Mouse (Mus musculus) MEL (cell line): ENCODE measurements around the gene Spata31d1d.

Experiments
- CTCF ChIP-seq, 3 experiments: IDR thresholded peaks in 2 of 3; conservative IDR thresholded peaks in 1 of 3; 2 replicates each; pipeline ENCODE4 v1.5.1; 2011 to 2012; ENCODE audit warnings: low read length in 3 of 3, low read depth in 2 of 3, mild to moderate bottlenecking in 2 of 3, improper control_type of control experiment in 1 of 3, inconsistent platforms in 1 of 3, mixed read lengths in 1 of 3, moderate library complexity in 1 of 3; ENCODE audit not compliant: control insufficient read depth in 1 of 3, insufficient read depth in 1 of 3, poor library complexity in 1 of 3, severe bottlenecking in 1 of 3
- GATA1 ChIP-seq: IDR thresholded peaks from 2 replicates; pipeline ENCODE4 v1.6.1; 2011; ENCODE audit warnings: low read depth, low read length, improper control_type of control experiment
- MEF2A ChIP-seq: IDR thresholded peaks from 2 replicates; pipeline ENCODE4 v1.6.1; 2014; ENCODE audit warnings: low read depth, mild to moderate bottlenecking, inconsistent platforms, low read length, improper control_type of control experiment; ENCODE audit not compliant: poor library complexity, insufficient replicate concordance, severe bottlenecking; ENCODE audit errors: extremely low read depth
- MXI1 ChIP-seq: IDR thresholded peaks from 2 replicates; pipeline ENCODE4 v1.6.1; 2011; ENCODE audit warnings: mild to moderate bottlenecking, low read depth, low read length, improper control_type of control experiment
- MYB ChIP-seq: IDR thresholded peaks from 2 replicates; pipeline ENCODE4 v1.6.1; 2011; ENCODE audit warnings: mild to moderate bottlenecking, low read depth, low read length, improper control_type of control experiment
- NRF1 ChIP-seq: IDR thresholded peaks from 2 replicates; pipeline ENCODE4 v1.6.1; 2014; ENCODE audit warnings: low read depth, mild to moderate bottlenecking, inconsistent platforms, low read length, improper control_type of control experiment, moderate library complexity; ENCODE audit not compliant: poor library complexity, insufficient read depth, severe bottlenecking
- POLR2A ChIP-seq, 2 experiments: IDR thresholded peaks; 2 replicates each; pipeline ENCODE4 v1.6.1; 2011 to 2012; ENCODE audit warnings: low read length in 2 of 2, mild to moderate bottlenecking in 2 of 2, control low read depth in 1 of 2, improper control_type of control experiment in 1 of 2, low read depth in 1 of 2, moderate library complexity in 1 of 2; ENCODE audit not compliant: control insufficient read depth in 1 of 2, insufficient read depth in 1 of 2, poor library complexity in 1 of 2
- TAL1 ChIP-seq: IDR thresholded peaks from 2 replicates; pipeline ENCODE4 v1.6.1; 2012; ENCODE audit warnings: mild to moderate bottlenecking, inconsistent platforms, low read length, moderate library complexity, mixed read lengths
- TBP ChIP-seq: IDR thresholded peaks from 2 replicates; pipeline ENCODE4 v1.8.0; 2011; ENCODE audit warnings: low read depth, low read length, improper control_type of control experiment
- UBTF ChIP-seq: IDR thresholded peaks from 2 replicates; pipeline ENCODE4 v1.6.1; 2012; ENCODE audit warnings: low read depth, mild to moderate bottlenecking, inconsistent platforms, low read length, improper control_type of control experiment, moderate library complexity, borderline replicate concordance; ENCODE audit not compliant: insufficient read depth
- USF1 ChIP-seq: IDR thresholded peaks from 2 replicates; pipeline ENCODE4 v1.6.1; 2014; ENCODE audit warnings: low read depth, mild to moderate bottlenecking, inconsistent platforms, low read length, improper control_type of control experiment, moderate library complexity
- ZMIZ1 ChIP-seq: IDR thresholded peaks from 2 replicates; pipeline ENCODE4 v1.6.1; 2012; ENCODE audit warnings: low read depth, mild to moderate bottlenecking, inconsistent platforms, low read length, improper control_type of control experiment, moderate library complexity
- ZNF384 ChIP-seq: IDR thresholded peaks from 2 replicates; pipeline ENCODE4 v1.6.1; 2012; ENCODE audit warnings: low read depth, mild to moderate bottlenecking, inconsistent platforms, low read length, improper control_type of control experiment

GRCm38 (mm10) chr13:59691478-59691877, 40.1 kb downstream of the Spata31d1d start:
- no peak for TF ChIP-seq CTCF (IDR thresholded peaks at IDR 0.05 in 2 of 3, conservative IDR thresholded peaks at IDR 0.05 in 1 of 3; ENCODE audit: control insufficient read depth in 1 of 3, insufficient read depth in 1 of 3, low read depth in 2 of 3, low read length in 3 of 3, poor library complexity in 1 of 3, severe bottlenecking in 1 of 3)
- TF ChIP-seq ZNF384: no peak
- TF ChIP-seq ZMIZ1: no peak
- TF ChIP-seq USF1: no peak
- TF ChIP-seq POLR2A (IDR thresholded peaks at IDR 0.05; ENCODE audit: control insufficient read depth in 1 of 2, insufficient read depth in 1 of 2, low read depth in 1 of 2, low read length in 2 of 2, poor library complexity in 1 of 2): no peak
- TF ChIP-seq MEF2A: no peak
- no peak for TF ChIP-seq TBP
- no peak for TF ChIP-seq TAL1
- no peak for TF ChIP-seq MXI1
- no peak for TF ChIP-seq NRF1
- TF ChIP-seq GATA1: no peak
- TF ChIP-seq UBTF: no peak
- no peak for TF ChIP-seq MYB
